Mouse (Mus musculus) layer of hippocampus, adult 2 months (tissue): ENCODE measurements at regions not wholly inside any gene's neighbourhood (a gene's known extent, or its start where the extent isn't known, plus 50 kb on each side); places are given as distances from the start of the nearest gene placed in this dataset.

Experiments used
- DNase-seq, 2 experiments: peaks; one replicate each; pipeline ENCODE4 v3.0.0; 2022; ENCODE audit warnings: low spot score in 2 of 2
- H3K27ac ChIP-seq: fragments of 200-600 bp; 2 replicates; pipeline ENCODE4 v1.8.1; 2022
- H3K4me3 ChIP-seq: fragments of 200-600 bp; 2 replicates; pipeline ENCODE4 v1.8.1; 2022; ENCODE audit warnings: mild to moderate bottlenecking
- CTCF ChIP-seq: fragments of 200-600 bp; conservative IDR thresholded peaks from 2 replicates; pipeline ENCODE4 v1.8.1; 2022; ENCODE audit warnings: antibody characterized with exemption, mild to moderate bottlenecking, moderate library complexity

DNA sequence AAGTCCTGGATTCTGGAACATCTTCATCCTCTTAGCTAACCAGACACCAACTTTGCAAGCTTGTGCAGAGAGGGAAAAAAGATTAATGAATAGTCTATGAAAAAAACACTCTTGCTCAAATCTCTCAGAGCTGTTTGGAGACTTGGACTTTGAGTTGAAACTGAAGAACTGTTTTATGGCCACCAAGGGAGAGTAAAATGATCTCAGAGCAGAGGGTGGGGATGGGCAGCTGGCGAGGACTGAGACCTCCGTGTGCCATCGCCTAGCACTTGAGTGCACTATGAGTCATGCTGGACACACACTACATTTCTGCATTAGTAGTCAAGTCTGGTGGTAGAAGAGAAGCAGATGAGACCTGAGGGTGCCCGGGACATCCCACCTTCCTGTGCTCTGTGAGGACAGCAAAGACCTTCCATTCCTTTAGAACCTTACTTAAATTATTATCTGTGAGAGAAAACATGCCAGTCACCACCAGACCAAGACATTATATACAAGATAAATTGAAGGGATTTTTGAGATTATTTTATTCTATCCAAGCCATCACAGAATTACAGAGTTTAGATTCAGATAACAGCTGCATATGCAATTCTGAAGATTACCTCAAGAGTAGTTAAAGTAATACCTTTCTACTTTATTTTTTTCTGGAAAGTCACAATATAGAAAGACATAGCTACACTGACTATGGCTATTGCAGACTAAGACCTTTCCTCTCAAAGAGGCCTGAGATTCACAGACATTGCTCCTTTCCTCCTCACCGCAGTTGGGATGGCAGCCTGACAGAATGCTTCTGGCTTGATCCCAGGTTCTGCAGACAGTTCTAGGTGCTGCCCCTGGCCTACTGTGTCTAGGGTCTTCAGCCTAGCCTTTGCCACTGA, 125.0 kb upstream of the Speer4f2 start:
- DNase-seq = no peak
- no peak for TF ChIP-seq CTCF
- no peak overlapping the region for H3K27ac ChIP-seq
- no peak overlapping the region for H3K4me3 ChIP-seq

- DNase-seq = no peak
- no peak for TF ChIP-seq CTCF
- H3K4me3 ChIP-seq = no peak overlapping the region
Measured at GRCm38 (mm10) chr5:17260541-17261325, 112.2 kb upstream of the Speer4f2 start.

GRCm38 (mm10) chr5:17262126-17262525, 110.9 kb upstream of the Speer4f2 start:
- TF ChIP-seq CTCF = no peak
- no peak for DNase-seq
- no peak overlapping the region for H3K27ac ChIP-seq
- no peak overlapping the region for H3K4me3 ChIP-seq

More at GRCm38 (mm10) chr5:17260541-17261325, 112.2 kb upstream of the Speer4f2 start:
- H3K27ac ChIP-seq = no peak overlapping the region

DNA sequence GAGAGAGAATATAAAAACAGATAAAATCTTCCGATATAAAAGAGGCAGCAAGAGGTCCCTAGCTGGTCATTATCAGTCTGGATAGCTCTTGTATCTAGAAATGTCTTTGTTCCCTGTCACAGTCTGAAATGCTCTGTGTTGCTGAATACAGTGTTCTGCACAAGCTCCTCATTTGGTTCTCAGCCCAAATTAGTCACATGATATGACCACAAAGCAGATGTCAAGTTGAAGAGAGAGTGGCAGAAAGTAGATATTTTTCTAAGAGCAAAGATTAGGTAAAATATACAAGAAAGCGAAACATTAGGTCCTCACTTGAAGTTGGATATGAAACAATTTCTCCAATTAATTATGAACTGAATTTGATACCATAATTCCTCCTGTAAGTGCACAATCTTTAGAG, 101.8 kb upstream of the Speer4f2 start:
- no peak overlapping the region for H3K4me3 ChIP-seq
- DNase-seq = peak; percentile 10 to 46
- H3K27ac ChIP-seq = peak overlapping the region; percentile 19; the same call in 1 of the 2 replicates
- no peak for TF ChIP-seq CTCF

GRCm38 (mm10) chr5:17271722-17272479, 101.1 kb upstream of the Speer4f2 start:
- TF ChIP-seq CTCF = no peak
- peak overlapping the region; percentile 19; the same call in 1 of the 2 replicates for H3K27ac ChIP-seq
- no peak for DNase-seq
- no peak overlapping the region for H3K4me3 ChIP-seq

- H3K27ac ChIP-seq = no peak overlapping the region
- DNase-seq = no peak
- TF ChIP-seq CTCF = no peak
- no peak overlapping the region for H3K4me3 ChIP-seq
Measured at GRCm38 (mm10) chr5:17275346-17275745, 97.6 kb upstream of the Speer4f2 start.

GRCm38 (mm10) chr5:17276782-17277578, 96.0 kb upstream of the Speer4f2 start:
- no peak for TF ChIP-seq CTCF
- Histone ChIP-seq H3K27ac (no peak overlapping the region), H3K4me3 (no peak overlapping the region)
- no peak for DNase-seq

DNA sequence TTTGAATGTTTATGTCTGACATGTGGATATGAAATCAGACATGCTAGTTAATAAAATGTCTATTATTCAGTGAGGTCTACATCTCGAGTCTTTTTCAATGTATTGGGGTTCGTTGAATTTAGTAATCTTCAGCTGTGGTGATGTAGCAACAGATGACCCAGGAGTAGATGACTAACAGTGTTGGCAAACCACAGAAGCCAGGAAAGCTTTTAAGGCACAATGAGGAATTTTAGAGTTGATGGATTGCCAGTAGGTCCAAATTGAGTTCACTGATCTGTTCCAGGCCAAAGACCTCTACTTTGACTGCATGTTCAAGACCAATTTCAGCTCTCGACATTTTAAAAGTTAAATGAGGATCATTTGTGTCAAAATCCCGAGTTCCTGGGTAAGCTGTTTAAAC, 92.8 kb upstream of the Speer4f2 start:
- DNase-seq = no peak
- no peak for TF ChIP-seq CTCF
- no peak overlapping the region for H3K4me3 ChIP-seq
- no peak overlapping the region for H3K27ac ChIP-seq

DNA sequence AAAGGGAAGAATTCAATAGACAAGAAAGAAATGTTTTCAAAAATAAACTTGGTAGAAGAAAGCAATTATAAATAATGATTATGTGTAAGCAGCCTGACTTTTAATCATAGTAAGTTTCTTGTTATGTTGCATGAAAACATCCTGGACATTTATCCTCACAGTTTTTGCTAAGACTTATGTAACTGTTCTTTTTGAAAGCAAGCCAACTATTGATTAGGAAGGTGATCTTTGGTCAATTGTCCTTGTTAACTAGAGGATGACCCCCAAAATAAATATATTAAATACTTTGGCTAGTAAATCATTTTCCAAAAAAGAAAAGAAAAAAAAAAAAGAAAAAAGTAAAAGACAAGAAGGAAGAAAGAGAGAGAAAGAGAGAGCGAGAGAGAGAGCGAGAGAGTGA, 92.0 kb upstream of the Speer4f2 start:
- no peak for DNase-seq
- no peak for TF ChIP-seq CTCF
- H3K27ac ChIP-seq = no peak overlapping the region
- H3K4me3 ChIP-seq = no peak overlapping the region

DNA sequence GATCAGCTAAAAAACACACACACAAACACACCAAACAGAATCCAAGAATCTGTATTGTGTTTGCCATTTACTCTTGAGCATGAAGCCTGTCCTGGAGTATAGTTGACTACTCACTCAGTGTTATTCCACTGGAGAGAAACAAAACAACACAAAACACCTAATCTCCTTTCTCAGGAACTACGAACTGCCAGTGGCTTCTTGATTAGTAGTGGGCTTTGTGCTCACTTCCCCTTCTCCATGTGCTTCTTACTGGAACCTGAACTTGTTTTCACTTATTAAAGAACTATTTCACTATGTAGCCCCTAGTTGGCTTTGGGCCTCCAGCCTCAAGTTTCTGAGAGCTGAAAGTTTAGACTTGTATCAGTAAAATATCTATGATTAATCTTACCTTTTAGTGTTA, 84.0 kb upstream of the Speer4f2 start:
- no peak for DNase-seq
- Histone ChIP-seq H3K27ac (no peak overlapping the region), H3K4me3 (no peak overlapping the region)
- no peak for TF ChIP-seq CTCF

GRCm38 (mm10) chr5:17292559-17292958, 80.4 kb upstream of the Speer4f2 start:
- DNase-seq = no peak
- Histone ChIP-seq H3K4me3 (no peak overlapping the region), H3K27ac (no peak overlapping the region)
- no peak for TF ChIP-seq CTCF

- no peak overlapping the region for H3K4me3 ChIP-seq
- no peak overlapping the region for H3K27ac ChIP-seq
- DNase-seq = no peak
- TF ChIP-seq CTCF = no peak
Measured at GRCm38 (mm10) chr5:17296571-17297035, 76.4 kb upstream of the Speer4f2 start.
